In genomic region chr10:75798176-75798696, GRCm38 (mm10) we compare ENCODE assay signal across 8 mouse cellular contexts. TPM values are rescaled to one million over a fixed set of nuclear protein-coding genes. Genes with fewer than 3 reads are reported as not detected.
A peak's percentile ranks its signal among the peaks of the same experiment; 100 is the strongest.
DNase-seq lines count a peak whose midpoint lies in the region; ATAC-seq and TF ChIP-seq lines count a peak whose summit lies in the region.

Gstt1 (minus strand) TSS chr10:75798584.

- peaks cover 11% of the 10 kb centered on the region for H3K27me3 ChIP-seq in C2C12 (ENCODE audit: control insufficient read depth, insufficient read depth, insufficient read length)
- no peaks in the 10 kb centered on the region for H3K27me3 ChIP-seq in heart, adult 2 months (ENCODE audit: control insufficient read depth, insufficient read depth, low read length)
- H3K27me3 ChIP-seq in liver, adult 2 months (ENCODE audit: control insufficient read depth, insufficient read depth, low read length) = no peaks in the 10 kb centered on the region
- no peaks in the 10 kb centered on the region for H3K27me3 ChIP-seq in midbrain, embryonic 16.5 days (ENCODE audit: control insufficient read depth, insufficient read depth, low read depth, low read length)

- no peak for TF ChIP-seq EP300 in heart, adult 2 months (IDR thresholded peaks at IDR 0.05; ENCODE audit: insufficient read depth, low read depth, low read length)

- H3K36me3 ChIP-seq in C2C12 (ENCODE audit: control insufficient read depth, insufficient read depth) = no peaks in the 10 kb centered on the region
- no peaks in the 10 kb centered on the region for H3K36me3 ChIP-seq in heart, adult 2 months (ENCODE audit: control insufficient read depth, insufficient read depth, low read length)
- no peaks in the 10 kb centered on the region for H3K36me3 ChIP-seq in liver, adult 2 months (ENCODE audit: control insufficient read depth, insufficient read depth, low read length)
- H3K36me3 ChIP-seq in midbrain, embryonic 16.5 days (ENCODE audit: control insufficient read depth, insufficient read depth, low read length) = no peaks in the 10 kb centered on the region

- H3K9ac ChIP-seq in heart, adult 2 months (ENCODE audit: low read depth, low read length) = peak within 1 kb of the TSS; percentile 64
- peak within 1 kb of the TSS; percentile 75 for H3K9ac ChIP-seq in liver, adult 2 months (ENCODE audit: low read depth, low read length)
- H3K9ac ChIP-seq in midbrain, embryonic 16.5 days (ENCODE audit: low read depth, low read length) = peak within 1 kb of the TSS; percentile 10

- TF ChIP-seq POLR2A in heart, adult 2 months (IDR thresholded peaks at IDR 0.05; ENCODE audit: insufficient read depth, low read depth, low read length) = peak; percentile 81
- peak; percentile 81; the same call in 1 of the 2 replicates for TF ChIP-seq POLR2A in liver, adult 2 months (IDR thresholded peaks at IDR 0.05; ENCODE audit: extremely low read depth, insufficient read depth, low read length)

- H3K4me3 ChIP-seq in C2C12 (ENCODE audit: insufficient read depth, poor library complexity, severe bottlenecking) = peak within 1 kb of the TSS; percentile 11
- H3K4me3 ChIP-seq in heart, adult 2 months = peak within 1 kb of the TSS; percentile 58
- H3K4me3 ChIP-seq in liver, adult 2 months (ENCODE audit: insufficient read depth, low read depth, low read length) = peak within 1 kb of the TSS; percentile 52
- peak within 1 kb of the TSS; percentile 41 for H3K4me3 ChIP-seq in midbrain, embryonic 16.5 days (ENCODE audit: low read depth, low read length)

- H3K4me1 ChIP-seq in heart, adult 2 months (ENCODE audit: control insufficient read depth, insufficient read depth, low read length) = 0 out of 2 replicates have a peak, but pooled peaks cover 1% of the 10 kb centered on the region
- H3K4me1 ChIP-seq in liver, adult 2 months (ENCODE audit: control insufficient read depth, insufficient read depth, low read length) = peaks cover 20% of the 10 kb centered on the region
- peaks cover 5% of the 10 kb centered on the region for H3K4me1 ChIP-seq in midbrain, embryonic 16.5 days (ENCODE audit: control insufficient read depth, insufficient read depth, low read length)

- peak within 1 kb of the TSS; percentile 39 for H3ac ChIP-seq in C2C12 (ENCODE audit: control insufficient read depth, insufficient read length, low read depth)

- 1% methylated on average over 18 of the region's 18 CpGs for WGBS in heart, adult 2 months
- WGBS in liver, adult 2 months = under 1% methylated on average over 18 of the region's 18 CpGs
- 3% methylated on average over 18 of the region's 18 CpGs for WGBS in midbrain, embryonic 16.5 days

- peak within 1 kb of the TSS; percentile 69 for H3K27ac ChIP-seq in heart, adult 2 months
- H3K27ac ChIP-seq in liver, adult 2 months (replicated peaks; ENCODE audit: insufficient read depth, low read depth, low read length) = peak within 1 kb of the TSS; percentile 81
- H3K27ac ChIP-seq in midbrain, embryonic 16.5 days (ENCODE audit: low read length) = 0 out of 2 replicates have a peak within 1 kb of the TSS, but pooled peaks have one; percentile 9

- peak; percentile 55 for ATAC-seq in midbrain, embryonic 16.5 days

- peak; percentile 78 for DNase-seq in adrenal gland, adult 2 months
- DNase-seq in embryo, embryonic 11 days = peak; percentile 65
- peak; percentile 82 to 84 for DNase-seq in heart, adult 2 months
- peak; percentile 79 for DNase-seq in kidney, adult 11 months
- DNase-seq in liver, adult 2 months (ENCODE audit: extremely low read depth, low read depth, low spot score) = peak; percentile 75
- DNase-seq in testis, postnatal 14 days (ENCODE audit: low spot score) = peak; percentile 39

- intact Hi-C loops in heart, adult 2 months (cut with DNase I) = loop anchor here (2.0 kb wide), 1 partner anchor 25 kb away; the partner anchor contains the start of gene Ddt

- H3K9me3 ChIP-seq in midbrain, embryonic 16.5 days (replicated peaks; ENCODE audit: control insufficient read depth, low read length, poor library complexity, severe bottlenecking) = no peaks in the 10 kb centered on the region

- H3K79me3 ChIP-seq in C2C12 (ENCODE audit: low read depth) = no peaks in the 10 kb centered on the region

- peak within 1 kb of the TSS; percentile 59 for H3K4me2 ChIP-seq in midbrain, embryonic 16.5 days (ENCODE audit: low read length)

- no peak for TF ChIP-seq CTCF in C2C12 (IDR thresholded peaks at IDR 0.05; ENCODE audit: control insufficient read depth, insufficient read depth, insufficient read length)
- TF ChIP-seq CTCF in heart, adult 2 months (IDR thresholded peaks at IDR 0.05) = no peak
- TF ChIP-seq CTCF in liver, adult 2 months (IDR thresholded peaks at IDR 0.05; ENCODE audit: low read depth, low read length) = no peak

- no peaks in the 10 kb centered on the region for H3K79me2 ChIP-seq in C2C12 (ENCODE audit: control insufficient read depth, insufficient read depth)
- no peaks in the 10 kb centered on the region for H3K79me2 ChIP-seq in heart, adult 2 months (replicated peaks; ENCODE audit: control insufficient read depth, insufficient read depth, low read length)
- peaks cover 12% of the 10 kb centered on the region; the same call in 1 of the 2 replicates for H3K79me2 ChIP-seq in liver, adult 2 months (ENCODE audit: control insufficient read depth, insufficient read depth, low read length)

TF ChIP-seq in C2C12, 6 proteins besides CTCF, POLR2A, EP300 and RAD21:
- TF ChIP-seq MAX (IDR thresholded peaks at IDR 0.05) = no peak
- TF ChIP-seq MYOD1 (IDR thresholded peaks at IDR 0.05; ENCODE audit: control insufficient read depth, insufficient read length, low read depth) = no peak
- no peak for TF ChIP-seq FOSL1 (IDR thresholded peaks at IDR 0.05; ENCODE audit: insufficient read depth, low read length, poor library complexity, severe bottlenecking)
- TF ChIP-seq MYOG (IDR thresholded peaks at IDR 0.05; ENCODE audit: control insufficient read depth, extremely low read depth, insufficient read length) = no peak
- TF ChIP-seq CEBPB (IDR thresholded peaks at IDR 0.05; ENCODE audit: low read depth) = no peak
- TF ChIP-seq USF1 (IDR thresholded peaks at IDR 0.05; ENCODE audit: low read depth) = no peak

RNA-seq across cellular contexts. Expression of gene Gstt1, which starts in this region (rescaled TPM):
- 0.76 TPM for polyA plus RNA-seq in C2C12 (2012; fragmentation: generic; extraction: Trizol)
- total RNA-seq in adrenal gland, adult 2 months (2021) = 10 to 100 TPM; 52.0 to 64.8 TPM
- polyA plus RNA-seq in adrenal gland, adult 2 months (2012; rRNA removed) = 50.9 and 61.2 TPM in 2 replicates
- total RNA-seq in heart, adult 2 months (2021) = 10 to 100 TPM; 15.8 to 16.8 TPM
- polyA plus RNA-seq in heart, adult 2 months (2012; rRNA removed) = 52.1 and 58.5 TPM in 2 replicates
- 458 and 622 TPM in 2 replicates for total RNA-seq in liver, adult 2 months (2014; rRNA removed)
- polyA plus RNA-seq in liver, adult 2 months (2012; rRNA removed) = 1,012 and 1,223 TPM in 2 replicates
- 18.7 and 20.3 TPM in 2 replicates for polyA plus RNA-seq in midbrain, embryonic 16.5 days (2015; fragmentation: Nextera tagmentation; extraction: Ambion mirVana)

Comparison
In these comparisons a context has a peak if more than half of its experiments do, and no peak if none do; other contexts are left out.
1. Peak in every context shown above with its lines: DNase-seq, ATAC-seq, H3K4me3 ChIP-seq and H3K27ac ChIP-seq.
2. RNA of gene Gstt1 (polyA plus RNA-seq): 1,012 to 1,223 TPM in liver, adult 2 months; 52.1 to 58.5 TPM in heart, adult 2 months, 50.9 to 61.2 TPM in adrenal gland, adult 2 months, 18.7 to 20.3 TPM in midbrain, embryonic 16.5 days and 0.76 TPM in C2C12 (single experiment); every median in the first group is over 10 times any median in the second.
3. H3K27ac ChIP-seq: peak in every context shown above with its lines; median percentile 81 in liver, adult 2 months; 69 in heart, adult 2 months; 9 in midbrain, embryonic 16.5 days.
4. H3K9ac ChIP-seq: peak in every context shown above with its lines; median percentile 75 in liver, adult 2 months; 64 in heart, adult 2 months; 10 in midbrain, embryonic 16.5 days.